Mouse (Mus musculus) stomach, postnatal 0 days (tissue): Measurements from ENCODE around the gene Pde4b.

Experiments used
- CTCF ChIP-seq: IDR thresholded peaks from 2 replicates; pipeline ENCODE4 v1.5.1; 2016; ENCODE audit warnings: antibody characterized with exemption, low read depth, mild to moderate bottlenecking, moderate library complexity
- EP300 ChIP-seq: optimal IDR thresholded peaks from 2 replicates; pipeline ENCODE3; 2016; ENCODE audit warnings: antibody characterized with exemption

- TF ChIP-seq CTCF = no peak
- no peak for TF ChIP-seq EP300
Observed at GRCm38 (mm10) chr4:102603968-102604367, 516.6 kb downstream of the Pde4b start.
